Mouse (Mus musculus): ENCODE measurements at regions not wholly inside any gene's neighbourhood (a gene's known extent, or its start where the extent isn't known, plus 50 kb on each side); places are given as distances from the start of the nearest gene placed in this dataset.
A peak's percentile ranks its signal among the peaks of the same experiment; 100 is the strongest.

DNA sequence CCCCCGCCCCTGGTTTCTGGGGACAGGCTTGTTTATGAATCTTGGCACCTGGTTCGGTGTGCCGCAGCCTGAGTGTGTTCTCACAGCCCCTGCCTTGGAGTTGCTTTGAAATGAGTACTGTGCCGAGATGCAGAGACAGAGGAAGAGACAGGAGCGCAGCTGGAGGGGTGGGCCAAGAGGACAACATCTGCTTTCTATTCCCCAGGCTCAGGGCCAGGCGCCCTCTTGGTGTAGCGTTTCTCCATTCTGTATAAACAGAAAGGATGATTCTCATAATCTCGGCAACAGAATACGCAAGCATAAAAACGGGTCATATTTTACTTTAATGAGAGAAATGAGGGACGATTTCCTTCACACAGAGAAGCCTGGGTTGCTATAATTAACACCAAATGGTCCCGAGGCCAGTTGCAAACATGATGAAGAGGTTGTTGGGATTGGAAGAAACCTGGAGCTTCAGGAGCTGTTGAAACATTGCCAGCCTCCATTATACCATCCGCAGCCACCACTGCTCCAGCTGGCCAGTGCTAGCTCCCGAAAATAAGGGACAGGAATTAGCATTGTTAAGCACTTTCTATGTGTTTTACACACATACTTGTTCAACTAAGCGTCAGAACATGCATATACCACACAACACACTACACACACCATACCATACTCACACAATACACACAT is 236.4 kb downstream of the Gm12728 start:
- DNase-seq (ENCODE audit: low spot score) (peak; percentile 62), ATAC-seq (peak; percentile 57)
- no peaks in the 10 kb centered on the region for H3K36me3 ChIP-seq (ENCODE audit: insufficient read depth, low read length)

DNA sequence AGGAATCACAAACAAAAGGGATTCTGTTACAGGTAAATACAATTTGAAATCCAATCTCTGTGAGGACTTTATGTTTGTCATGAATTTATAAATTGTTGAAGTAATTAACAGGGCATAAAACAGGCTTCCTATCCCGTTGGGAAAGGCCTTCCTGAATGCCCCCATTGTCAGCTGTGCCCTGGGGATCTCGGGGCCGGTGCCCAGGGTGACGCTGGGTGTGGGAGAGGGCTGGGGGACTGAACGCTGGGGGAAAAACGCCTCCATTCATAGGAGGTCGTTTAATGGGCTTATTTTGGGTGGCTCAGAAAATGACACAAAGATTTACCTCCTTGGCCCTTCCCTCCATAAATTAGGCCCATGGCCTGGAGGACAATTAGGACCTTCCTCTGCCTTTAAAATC is 250.7 kb downstream of the Gm12728 start:
- Histone ChIP-seq H3K27me3 (replicated peaks; ENCODE audit: insufficient read depth, low read length) (no peaks in the 10 kb centered on the region), H3K9ac (replicated peaks; ENCODE audit: low read depth) (no peak overlapping the region), H3K4me1 (ENCODE audit: insufficient read depth, low read depth, low read length) (no peaks in the 10 kb centered on the region), H3K4me3 (ENCODE audit: low read depth, low read length) (no peak overlapping the region), H3K4me2 (replicated peaks; ENCODE audit: low read depth, low read length) (no peak overlapping the region), H3K27ac (ENCODE audit: low read length) (no peak overlapping the region), H3K9me3 (ENCODE audit: low read length) (no peaks in the 10 kb centered on the region), H3K36me3 (ENCODE audit: insufficient read depth, low read length) (no peaks in the 10 kb centered on the region)
- ATAC-seq (no peak), DNase-seq (ENCODE audit: low spot score) (no peak)
- TF ChIP-seq EP300 (IDR thresholded peaks at IDR 0.05) (no peak), CTCF (IDR thresholded peaks at IDR 0.05) (no peak)
- 70% methylated on average over 7 of the region's 7 CpGs for WGBS

More for the DNA sequence above, 236.4 kb downstream of the Gm12728 start:
- no peak overlapping the region for H3K27ac ChIP-seq (ENCODE audit: low read length)
- H3K27me3 ChIP-seq (replicated peaks; ENCODE audit: insufficient read depth, low read length), result no peaks in the 10 kb centered on the region
- no peak for TF ChIP-seq EP300 (IDR thresholded peaks at IDR 0.05)
- no peak for TF ChIP-seq CTCF (IDR thresholded peaks at IDR 0.05)
- peak overlapping the region; percentile 17; the same call in 1 of the 2 replicates for H3K4me2 ChIP-seq (replicated peaks; ENCODE audit: low read depth, low read length)
- no peaks in the 10 kb centered on the region for H3K4me1 ChIP-seq (ENCODE audit: insufficient read depth, low read depth, low read length)
- 61% methylated on average over 15 of the region's 15 CpGs for WGBS
- no peak overlapping the region for H3K9ac ChIP-seq (replicated peaks; ENCODE audit: low read depth)
- H3K9me3 ChIP-seq (ENCODE audit: low read length), result no peaks in the 10 kb centered on the region
- no peak overlapping the region for H3K4me3 ChIP-seq (ENCODE audit: low read depth, low read length)

DNA sequence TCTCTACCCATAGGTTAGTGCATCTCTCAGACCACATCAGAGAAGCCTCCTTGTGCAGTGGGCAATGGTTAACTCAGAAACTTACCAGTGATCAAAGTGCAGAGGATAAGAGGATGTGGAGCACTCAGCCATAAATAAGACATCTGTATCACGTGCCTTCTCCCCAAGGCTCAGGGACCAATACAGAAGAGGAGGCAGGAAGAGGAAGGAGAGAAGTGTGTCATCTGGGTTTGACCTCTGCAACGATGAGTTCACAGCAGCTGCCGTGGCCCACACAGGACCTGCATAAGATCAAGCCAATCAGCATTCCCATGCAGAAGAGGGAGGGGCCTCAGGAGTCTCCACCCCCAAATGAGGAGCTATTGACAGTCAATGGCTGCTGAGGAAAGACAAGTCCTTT is 252.8 kb downstream of the Gm12728 start:
- Histone ChIP-seq H3K27me3 (replicated peaks; ENCODE audit: insufficient read depth, low read length) (no peaks in the 10 kb centered on the region), H3K27ac (ENCODE audit: low read length) (no peak overlapping the region), H3K4me1 (ENCODE audit: insufficient read depth, low read depth, low read length) (no peaks in the 10 kb centered on the region), H3K4me2 (replicated peaks; ENCODE audit: low read depth, low read length) (no peak overlapping the region), H3K9me3 (ENCODE audit: low read length) (no peaks in the 10 kb centered on the region), H3K36me3 (ENCODE audit: insufficient read depth, low read length) (no peaks in the 10 kb centered on the region), H3K9ac (replicated peaks; ENCODE audit: low read depth) (no peak overlapping the region), H3K4me3 (ENCODE audit: low read depth, low read length) (no peak overlapping the region)
- 39% methylated on average over 3 of the region's 3 CpGs for WGBS
- no peak for DNase-seq (ENCODE audit: low spot score)
- TF ChIP-seq EP300 (IDR thresholded peaks at IDR 0.05), result no peak
- no peak for TF ChIP-seq CTCF (IDR thresholded peaks at IDR 0.05)
- ATAC-seq, result no peak

DNA sequence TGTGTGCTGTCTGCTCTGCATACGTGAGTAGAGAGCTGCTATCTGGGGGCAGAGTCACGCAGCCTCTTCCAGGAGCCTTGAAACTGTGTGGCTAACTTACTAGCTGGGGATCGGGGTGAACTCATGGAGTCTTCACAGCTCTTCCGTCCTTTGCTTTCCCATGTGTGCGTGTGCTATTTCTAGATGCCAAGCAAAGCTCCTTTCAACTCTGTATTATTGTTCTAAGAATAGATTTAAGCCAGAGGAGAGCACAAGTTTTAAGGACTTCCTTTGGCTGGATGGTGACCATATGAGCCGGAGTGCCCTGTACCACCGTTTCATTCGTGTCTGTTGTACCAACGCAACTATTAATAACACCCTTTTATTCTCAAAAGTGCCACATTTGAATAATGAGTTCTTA is 254.0 kb downstream of the Gm12728 start:
- no peaks in the 10 kb centered on the region for H3K4me1 ChIP-seq (ENCODE audit: insufficient read depth, low read depth, low read length)
- H3K36me3 ChIP-seq (ENCODE audit: insufficient read depth, low read length), result no peaks in the 10 kb centered on the region
- H3K27me3 ChIP-seq (replicated peaks; ENCODE audit: insufficient read depth, low read length), result no peaks in the 10 kb centered on the region
- no peak overlapping the region for H3K4me2 ChIP-seq (replicated peaks; ENCODE audit: low read depth, low read length)
- WGBS, result 73% methylated on average over 9 of the region's 9 CpGs
- TF ChIP-seq CTCF (IDR thresholded peaks at IDR 0.05), result no peak
- TF ChIP-seq EP300 (IDR thresholded peaks at IDR 0.05), result no peak
- no peak overlapping the region for H3K9ac ChIP-seq (replicated peaks; ENCODE audit: low read depth)
- H3K9me3 ChIP-seq (ENCODE audit: low read length), result no peaks in the 10 kb centered on the region
- H3K4me3 ChIP-seq (ENCODE audit: low read depth, low read length), result no peak overlapping the region
- DNase-seq (ENCODE audit: low spot score), result no peak
- no peak for ATAC-seq
- H3K27ac ChIP-seq (ENCODE audit: low read length), result no peak overlapping the region

GRCm38 (mm10) chr4:106048053-106048452 is 258.4 kb downstream of the Gm12728 start:
- Histone ChIP-seq H3K27me3 (replicated peaks; ENCODE audit: insufficient read depth, low read length) (no peaks in the 10 kb centered on the region), H3K4me3 (ENCODE audit: low read depth, low read length) (no peak overlapping the region), H3K4me1 (ENCODE audit: insufficient read depth, low read depth, low read length) (no peaks in the 10 kb centered on the region), H3K27ac (ENCODE audit: low read length) (no peak overlapping the region), H3K4me2 (replicated peaks; ENCODE audit: low read depth, low read length) (no peak overlapping the region), H3K9ac (replicated peaks; ENCODE audit: low read depth) (no peak overlapping the region), H3K9me3 (ENCODE audit: low read length) (no peaks in the 10 kb centered on the region), H3K36me3 (ENCODE audit: insufficient read depth, low read length) (no peaks in the 10 kb centered on the region)
- DNase-seq (ENCODE audit: low spot score) (no peak), ATAC-seq (no peak)
- TF ChIP-seq CTCF (IDR thresholded peaks at IDR 0.05), result no peak
- TF ChIP-seq EP300 (IDR thresholded peaks at IDR 0.05), result no peak
- 73% methylated on average over 8 of the region's 8 CpGs for WGBS

DNA sequence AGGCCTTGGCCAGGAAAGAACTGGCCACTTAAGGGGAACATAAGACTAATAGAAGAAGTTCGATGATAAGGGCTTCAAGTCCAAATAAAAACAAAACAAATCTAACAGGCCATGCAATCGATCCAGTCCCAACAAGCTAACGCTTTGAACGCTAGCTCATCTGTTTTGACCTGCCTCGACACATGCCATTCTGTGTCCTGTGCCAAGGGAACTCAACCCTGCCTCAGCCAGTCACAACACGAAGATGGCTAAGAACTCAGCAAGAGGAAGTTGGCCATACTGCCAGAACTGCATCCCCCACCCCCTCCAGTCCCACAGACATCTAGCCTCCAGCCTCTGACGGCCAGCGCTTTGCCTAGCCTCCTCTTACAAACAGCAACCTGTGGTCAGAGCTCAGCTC is 259.1 kb downstream of the Gm12728 start:
- no peak for ATAC-seq
- Histone ChIP-seq H3K27ac (ENCODE audit: low read length) (no peak overlapping the region), H3K4me1 (ENCODE audit: insufficient read depth, low read depth, low read length) (no peaks in the 10 kb centered on the region), H3K4me3 (ENCODE audit: low read depth, low read length) (no peak overlapping the region), H3K27me3 (replicated peaks; ENCODE audit: insufficient read depth, low read length) (no peaks in the 10 kb centered on the region), H3K9ac (replicated peaks; ENCODE audit: low read depth) (no peak overlapping the region), H3K9me3 (ENCODE audit: low read length) (no peaks in the 10 kb centered on the region), H3K36me3 (ENCODE audit: insufficient read depth, low read length) (no peaks in the 10 kb centered on the region), H3K4me2 (replicated peaks; ENCODE audit: low read depth, low read length) (no peak overlapping the region)
- DNase-seq (ENCODE audit: low spot score), result no peak
- 74% methylated on average over 8 of the region's 8 CpGs for WGBS
- TF ChIP-seq EP300 (IDR thresholded peaks at IDR 0.05), result no peak
- no peak for TF ChIP-seq CTCF (IDR thresholded peaks at IDR 0.05)

GRCm38 (mm10) chr4:106049880-106050279 is 260.2 kb downstream of the Gm12728 start:
- Histone ChIP-seq H3K27ac (ENCODE audit: low read length) (no peak overlapping the region), H3K27me3 (replicated peaks; ENCODE audit: insufficient read depth, low read length) (no peaks in the 10 kb centered on the region), H3K9me3 (ENCODE audit: low read length) (no peaks in the 10 kb centered on the region), H3K9ac (replicated peaks; ENCODE audit: low read depth) (no peak overlapping the region), H3K36me3 (ENCODE audit: insufficient read depth, low read length) (no peaks in the 10 kb centered on the region), H3K4me2 (replicated peaks; ENCODE audit: low read depth, low read length) (no peak overlapping the region), H3K4me1 (ENCODE audit: insufficient read depth, low read depth, low read length) (no peaks in the 10 kb centered on the region), H3K4me3 (ENCODE audit: low read depth, low read length) (no peak overlapping the region)
- DNase-seq (ENCODE audit: low spot score), result no peak
- no peak for TF ChIP-seq CTCF (IDR thresholded peaks at IDR 0.05)
- TF ChIP-seq EP300 (IDR thresholded peaks at IDR 0.05), result no peak
- no peak for ATAC-seq
- WGBS, result 68% methylated on average over 3 of the region's 3 CpGs
